Mouse (Mus musculus): ENCODE data around the gene Ltk. TPM values are rescaled to one million over a fixed set of nuclear protein-coding genes. Genes with fewer than 3 reads are reported as not detected.
"Not testable (repeated sequence)": the region's sequence is repeated elsewhere in the genome, so short reads cannot be mapped to it uniquely, and the experiment has no call there.

Gene Ltk
- polyA plus RNA-seq, 1 experiment from 2014 or later: 0.79 TPM

- Histone ChIP-seq H3K9me3 (ENCODE audit: low read length) (no peaks in the 10 kb centered on the region), H3K9ac (replicated peaks; ENCODE audit: low read depth) (peak within 1 kb of the TSS; percentile 46), H3K4me3 (ENCODE audit: low read depth, low read length) (peak within 1 kb of the TSS; percentile 67), H3K27me3 (replicated peaks; ENCODE audit: insufficient read depth, low read length) (peaks cover 17% of the 10 kb centered on the region; the same call in 1 of the 2 replicates), H3K4me2 (replicated peaks; ENCODE audit: low read depth, low read length) (peak within 1 kb of the TSS; percentile 100), H3K4me1 (ENCODE audit: insufficient read depth, low read depth, low read length) (peaks cover 25% of the 10 kb centered on the region), H3K36me3 (ENCODE audit: insufficient read depth, low read length) (no peaks in the 10 kb centered on the region), H3K27ac (ENCODE audit: low read length) (peak within 1 kb of the TSS; percentile 76)
- 2% methylated on average over 20 of the region's 53 CpGs for WGBS
- DNase-seq (ENCODE audit: low spot score) (peak; percentile 72), ATAC-seq (peak; percentile 78)
- TF ChIP-seq CTCF (IDR thresholded peaks at IDR 0.05) (no peak), EP300 (IDR thresholded peaks at IDR 0.05) (no peak)
These were observed 18.4 kb downstream of the Ltk start, which contains the start of gene Itpka for GRCm38 (mm10) chr2:119741581-119742411. Gene Itpka, plus strand, starts transcription at chr2:119742337.

GRCm38 (mm10) chr2:119740567-119740966, 19.7 kb downstream of the Ltk start:
- Histone ChIP-seq H3K27me3 (replicated peaks; ENCODE audit: insufficient read depth, low read length) (peaks cover 17% of the 10 kb centered on the region; the same call in 1 of the 2 replicates), H3K9me3 (ENCODE audit: low read length) (no peaks in the 10 kb centered on the region), H3K27ac (ENCODE audit: low read length) (no peak overlapping the region), H3K4me3 (ENCODE audit: low read depth, low read length) (no peak overlapping the region), H3K36me3 (ENCODE audit: insufficient read depth, low read length) (no peaks in the 10 kb centered on the region), H3K9ac (replicated peaks; ENCODE audit: low read depth) (no peak overlapping the region), H3K4me2 (replicated peaks; ENCODE audit: low read depth, low read length) (no peak overlapping the region), H3K4me1 (ENCODE audit: insufficient read depth, low read depth, low read length) (peaks cover 25% of the 10 kb centered on the region)
- DNase-seq (ENCODE audit: low spot score) (peak; percentile 22), ATAC-seq (no peak)
- 16% methylated on average over 2 of the region's 2 CpGs for WGBS
- TF ChIP-seq CTCF (IDR thresholded peaks at IDR 0.05): no peak
- no peak for TF ChIP-seq EP300 (IDR thresholded peaks at IDR 0.05)

GRCm38 (mm10) chr2:119737124-119737523, 23.1 kb downstream of the Ltk start:
- H3K9ac ChIP-seq (replicated peaks; ENCODE audit: low read depth): no peak overlapping the region
- ATAC-seq (no peak), DNase-seq (ENCODE audit: low spot score) (no peak)
- H3K4me2 ChIP-seq (replicated peaks; ENCODE audit: low read depth, low read length): no peak overlapping the region
- TF ChIP-seq EP300 (IDR thresholded peaks at IDR 0.05): no peak
- no peak for TF ChIP-seq CTCF (IDR thresholded peaks at IDR 0.05)
- H3K27ac ChIP-seq (ENCODE audit: low read length): no peak overlapping the region
- peaks cover 11% of the 10 kb centered on the region; the same call in 1 of the 2 replicates for H3K36me3 ChIP-seq (ENCODE audit: insufficient read depth, low read length)
- no peak overlapping the region for H3K4me3 ChIP-seq (ENCODE audit: low read depth, low read length)
- no peaks in the 10 kb centered on the region for H3K9me3 ChIP-seq (ENCODE audit: low read length)
- H3K27me3 ChIP-seq (replicated peaks; ENCODE audit: insufficient read depth, low read length): no peaks in the 10 kb centered on the region
- peaks cover 4% of the 10 kb centered on the region; the same call in 1 of the 2 replicates for H3K4me1 ChIP-seq (ENCODE audit: insufficient read depth, low read depth, low read length)
- 20% methylated on average over 12 of the region's 12 CpGs for WGBS

- H3K4me3 ChIP-seq (ENCODE audit: low read depth, low read length): no peak overlapping the region
- WGBS: 72% methylated on average over 4 of the region's 4 CpGs
- H3K9me3 ChIP-seq (ENCODE audit: low read length): no peaks in the 10 kb centered on the region
- H3K27ac ChIP-seq (ENCODE audit: low read length): no peak overlapping the region
- H3K36me3 ChIP-seq (ENCODE audit: insufficient read depth, low read length): peaks cover 29% of the 10 kb centered on the region
- no peaks in the 10 kb centered on the region for H3K27me3 ChIP-seq (replicated peaks; ENCODE audit: insufficient read depth, low read length)
- TF ChIP-seq EP300 (IDR thresholded peaks at IDR 0.05) (no peak), CTCF (IDR thresholded peaks at IDR 0.05) (no peak)
- H3K9ac ChIP-seq (replicated peaks; ENCODE audit: low read depth): no peak overlapping the region
- no peak overlapping the region for H3K4me2 ChIP-seq (replicated peaks; ENCODE audit: low read depth, low read length)
- no peaks in the 10 kb centered on the region for H3K4me1 ChIP-seq (ENCODE audit: insufficient read depth, low read depth, low read length)
- DNase-seq (ENCODE audit: low spot score) (no peak), ATAC-seq (no peak)
These were observed 29.5 kb downstream of the Ltk start for GRCm38 (mm10) chr2:119730735-119731134.

GRCm38 (mm10) chr2:119727762-119728416, 32.3 kb downstream of the Ltk start:
- H3K27me3 ChIP-seq (replicated peaks; ENCODE audit: insufficient read depth, low read length): no peaks in the 10 kb centered on the region
- no peaks in the 10 kb centered on the region for H3K9me3 ChIP-seq (ENCODE audit: low read length)
- H3K4me1 ChIP-seq (ENCODE audit: insufficient read depth, low read depth, low read length): no peaks in the 10 kb centered on the region
- no peak for TF ChIP-seq EP300 (IDR thresholded peaks at IDR 0.05)
- ATAC-seq (no peak), DNase-seq (ENCODE audit: low spot score) (no peak)
- 82% methylated on average over 3 of the region's 3 CpGs for WGBS
- H3K36me3 ChIP-seq (ENCODE audit: insufficient read depth, low read length): peaks cover 35% of the 10 kb centered on the region
- H3K4me3 ChIP-seq (ENCODE audit: low read depth, low read length): no peak overlapping the region
- H3K9ac ChIP-seq (replicated peaks; ENCODE audit: low read depth): no peak overlapping the region
- H3K4me2 ChIP-seq (replicated peaks; ENCODE audit: low read depth, low read length): no peak overlapping the region
- H3K27ac ChIP-seq (ENCODE audit: low read length): no peak overlapping the region

GRCm38 (mm10) chr2:119721070-119721469, 39.2 kb downstream of the Ltk start:
- H3K4me3 ChIP-seq (ENCODE audit: low read depth, low read length): no peak overlapping the region
- H3K27me3 ChIP-seq (replicated peaks; ENCODE audit: insufficient read depth, low read length): no peaks in the 10 kb centered on the region
- no peaks in the 10 kb centered on the region for H3K4me1 ChIP-seq (ENCODE audit: insufficient read depth, low read depth, low read length)
- no peak for DNase-seq (ENCODE audit: low spot score)
- H3K4me2 ChIP-seq (replicated peaks; ENCODE audit: low read depth, low read length): no peak overlapping the region
- H3K9me3 ChIP-seq (ENCODE audit: low read length): no peaks in the 10 kb centered on the region
- WGBS: 97% methylated on average over 8 of the region's 8 CpGs
- H3K9ac ChIP-seq (replicated peaks; ENCODE audit: low read depth): no peak overlapping the region
- ATAC-seq: no peak
- H3K27ac ChIP-seq (ENCODE audit: low read length): no peak overlapping the region
- TF ChIP-seq EP300 (IDR thresholded peaks at IDR 0.05) (no peak), CTCF (IDR thresholded peaks at IDR 0.05) (no peak)
- peaks cover 33% of the 10 kb centered on the region for H3K36me3 ChIP-seq (ENCODE audit: insufficient read depth, low read length)

GRCm38 (mm10) chr2:119715868-119716267, 44.4 kb downstream of the Ltk start:
- not testable (repeated sequence) for H3K27me3 ChIP-seq (replicated peaks; ENCODE audit: insufficient read depth, low read length); H3K9me3 ChIP-seq (ENCODE audit: low read length); H3K4me3 ChIP-seq (ENCODE audit: low read depth, low read length); H3K27ac ChIP-seq (ENCODE audit: low read length); H3K4me1 ChIP-seq (ENCODE audit: insufficient read depth, low read depth, low read length); DNase-seq (ENCODE audit: low spot score); H3K9ac ChIP-seq (replicated peaks; ENCODE audit: low read depth); ATAC-seq; H3K4me2 ChIP-seq (replicated peaks; ENCODE audit: low read depth, low read length)
- peaks cover 28% of the 10 kb centered on the region; the same call in 1 of the 2 replicates for H3K36me3 ChIP-seq (ENCODE audit: insufficient read depth, low read length)
- WGBS: 87% methylated on average over 2 of the region's 2 CpGs
